Mouse (Mus musculus): ENCODE data around the gene Arhgap1. TPM values are rescaled to one million over a fixed set of nuclear protein-coding genes. Genes with fewer than 3 reads are reported as not detected.

Gene Arhgap1
- total RNA-seq, 2 experiments from 2014 or later = 74.2 to 80.4 TPM

- TF ChIP-seq CTCF (IDR thresholded peaks at IDR 0.05) = no peak
- H3K4me3 ChIP-seq = no peak overlapping the region
- intact Hi-C loops (cut with DNase I) = no loop called here
- no peak overlapping the region for H3K27ac ChIP-seq
- no peak for DNase-seq (ENCODE audit: extremely low spot score in 1 of 2, low spot score in 2 of 2)
These were observed 20.4 kb downstream of the Arhgap1 start for GRCm38 (mm10) chr2:91670038-91670437.

DNA sequence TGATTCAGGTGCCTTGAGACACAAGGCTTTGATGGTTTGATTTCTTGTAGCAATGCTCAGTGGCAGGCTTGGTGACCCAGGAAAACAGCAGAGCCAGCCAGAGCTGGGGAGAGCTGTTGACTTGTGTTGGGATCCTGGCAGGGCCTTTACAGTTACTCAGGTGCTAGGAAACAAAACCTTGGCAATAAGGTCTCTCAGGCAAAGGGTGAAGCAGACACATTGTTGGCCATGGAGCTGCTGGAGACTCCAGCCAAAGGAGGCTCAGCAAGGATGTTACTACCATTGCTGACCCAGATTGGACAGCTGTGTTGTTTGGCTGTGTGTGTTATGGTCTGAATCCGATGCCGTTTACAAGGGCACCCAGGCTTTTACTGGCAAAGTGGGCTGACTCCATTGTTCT, 23.9 kb downstream of the Arhgap1 start:
- no peak for DNase-seq (ENCODE audit: extremely low spot score in 1 of 2, low spot score in 2 of 2)
- Histone ChIP-seq H3K4me3 (no peak overlapping the region), H3K27ac (no peak overlapping the region)
- TF ChIP-seq CTCF (IDR thresholded peaks at IDR 0.05) = no peak
- intact Hi-C loops (cut with DNase I) = no loop called here

DNA sequence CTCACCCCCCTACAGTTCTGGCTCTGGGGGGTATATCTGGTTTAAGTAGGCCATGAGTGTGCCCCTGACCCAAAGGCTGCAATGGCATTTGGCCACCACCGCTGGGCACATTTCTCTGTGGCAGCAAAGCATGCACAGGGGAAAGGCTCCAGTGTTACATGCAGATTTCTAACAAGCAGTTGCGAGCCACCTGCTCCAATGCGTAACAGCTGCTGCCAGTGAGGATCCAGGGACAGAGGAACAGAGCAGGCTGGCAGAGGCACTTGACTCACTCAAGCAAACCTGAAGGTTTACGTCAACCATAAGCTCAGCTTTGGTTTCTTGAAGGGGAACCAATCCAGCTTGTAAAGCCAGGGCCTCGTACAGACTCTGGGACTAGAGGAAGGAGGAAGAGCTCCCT, 25.2 kb downstream of the Arhgap1 start:
- peak overlapping the region; percentile 65 for H3K27ac ChIP-seq
- DNase-seq (ENCODE audit: extremely low spot score in 1 of 2, low spot score in 2 of 2) = peak in 1 of 2 experiments; percentile 44
- no peak for TF ChIP-seq CTCF (IDR thresholded peaks at IDR 0.05)
- intact Hi-C loops (cut with DNase I) = no loop called here
- no peak overlapping the region for H3K4me3 ChIP-seq

DNA sequence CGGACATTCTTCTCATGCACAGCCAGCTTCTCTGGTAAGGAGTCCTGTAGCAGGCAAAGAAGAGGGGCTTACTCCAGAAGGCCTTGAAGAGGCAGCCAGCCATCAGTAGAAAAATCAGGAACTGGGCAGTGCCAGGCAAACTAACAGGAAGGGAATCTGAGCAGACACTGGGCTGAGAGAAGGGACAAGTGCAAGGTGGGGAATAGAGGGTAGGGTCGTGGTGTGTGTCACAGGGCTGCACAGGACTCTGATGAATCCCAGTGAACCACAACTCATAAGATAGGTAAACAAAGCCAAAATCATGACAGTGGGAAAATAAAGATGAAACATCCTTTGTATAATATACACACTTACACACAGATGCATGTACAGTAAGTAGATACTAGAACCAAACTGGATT, 26.8 kb downstream of the Arhgap1 start:
- no peak for DNase-seq (ENCODE audit: extremely low spot score in 1 of 2, low spot score in 2 of 2)
- intact Hi-C loops (cut with DNase I) = no loop called here
- TF ChIP-seq CTCF (IDR thresholded peaks at IDR 0.05) = no peak
- Histone ChIP-seq H3K4me3 (no peak overlapping the region), H3K27ac (no peak overlapping the region)

DNA sequence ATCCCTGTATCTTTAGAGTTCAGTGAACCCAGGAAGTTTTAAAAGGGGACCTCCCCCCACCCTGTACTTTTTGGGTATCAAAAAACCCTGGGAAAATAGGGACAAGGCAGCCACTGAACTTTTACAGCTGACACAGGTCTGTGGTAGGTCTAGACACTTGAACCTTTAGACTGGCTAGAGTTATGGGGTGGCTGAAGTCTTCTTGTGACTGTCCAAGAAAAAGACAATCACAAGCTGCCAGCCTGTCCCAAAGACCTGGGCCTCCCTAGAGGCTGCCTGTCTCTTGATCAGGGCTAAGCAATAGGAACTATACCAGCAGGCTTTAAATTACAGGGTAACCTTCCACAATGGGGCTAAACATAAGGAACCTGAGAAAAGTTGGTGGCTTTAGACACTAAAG, 27.3 kb downstream of the Arhgap1 start:
- DNase-seq (ENCODE audit: extremely low spot score in 1 of 2, low spot score in 2 of 2) = no peak
- no peak overlapping the region for H3K27ac ChIP-seq
- no peak overlapping the region for H3K4me3 ChIP-seq
- intact Hi-C loops (cut with DNase I) = no loop called here
- no peak for TF ChIP-seq CTCF (IDR thresholded peaks at IDR 0.05)

GRCm38 (mm10) chr2:91682850-91683249, 33.2 kb downstream of the Arhgap1 start:
- TF ChIP-seq CTCF (IDR thresholded peaks at IDR 0.05) = peak; percentile 74
- intact Hi-C loops (cut with DNase I) = loop anchor here (10.0 kb wide), 1 partner anchor 242 kb away; the partner anchor contains the start of gene Chrm4
- H3K27ac ChIP-seq = no peak overlapping the region; the same call in 1 of the 2 replicates
- no peak overlapping the region for H3K4me3 ChIP-seq
- peak; percentile 50 to 59 for DNase-seq (ENCODE audit: extremely low spot score in 1 of 2, low spot score in 2 of 2)

DNA sequence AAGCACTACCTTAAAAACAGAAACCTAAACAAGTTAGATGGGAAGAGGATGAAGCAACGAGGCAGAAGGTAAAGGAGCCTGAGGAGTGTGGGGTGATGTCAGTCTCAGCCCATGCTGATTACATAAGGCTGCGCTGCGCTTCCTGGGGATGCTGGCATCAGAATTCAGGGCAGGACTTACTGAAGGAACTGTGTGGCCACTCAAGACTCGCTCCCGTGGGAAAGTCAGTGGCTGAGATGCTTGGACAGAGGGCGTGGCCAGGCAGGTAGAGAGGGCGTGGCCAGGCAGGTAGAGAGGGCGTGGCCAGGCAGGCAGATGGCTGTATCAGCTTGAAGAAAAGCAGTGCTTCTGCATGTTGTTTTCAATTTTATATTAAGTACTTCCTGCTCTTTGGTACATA, 34.3 kb downstream of the Arhgap1 start:
- peak overlapping the region; percentile 15 for H3K27ac ChIP-seq
- intact Hi-C loops (cut with DNase I) = loop anchor here (10.0 kb wide), 1 partner anchor 241 kb away; the partner anchor contains the start of gene Chrm4
- no peak for TF ChIP-seq CTCF (IDR thresholded peaks at IDR 0.05)
- DNase-seq (ENCODE audit: extremely low spot score in 1 of 2, low spot score in 2 of 2) = no peak
- H3K4me3 ChIP-seq = no peak overlapping the region

DNA sequence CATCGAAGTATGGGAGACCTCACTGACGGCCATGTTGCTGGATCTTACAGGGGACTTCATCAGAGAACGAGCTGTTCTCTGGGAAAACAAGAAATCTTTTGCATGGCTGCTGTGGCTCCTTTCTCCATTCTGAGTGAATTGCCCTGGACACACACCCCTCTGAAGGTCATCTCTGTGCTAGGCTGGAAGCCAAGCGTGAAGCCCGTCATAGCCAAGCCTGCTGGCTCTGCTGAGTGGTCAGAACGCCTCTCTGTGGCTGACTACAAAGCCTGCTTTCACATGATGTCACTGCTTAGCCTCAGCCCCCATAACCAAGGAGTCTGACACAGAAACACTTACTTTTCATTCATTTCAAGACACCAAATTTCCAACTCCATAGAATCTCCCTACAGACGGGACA, 39.8 kb downstream of the Arhgap1 start:
- Histone ChIP-seq H3K27ac (no peak overlapping the region; the same call in 1 of the 2 replicates), H3K4me3 (no peak overlapping the region)
- no peak for DNase-seq (ENCODE audit: extremely low spot score in 1 of 2, low spot score in 2 of 2)
- intact Hi-C loops (cut with DNase I) = loop anchor here (10.0 kb wide), 1 partner anchor 235 kb away; the partner anchor contains the start of gene Chrm4
- no peak for TF ChIP-seq CTCF (IDR thresholded peaks at IDR 0.05)

DNA sequence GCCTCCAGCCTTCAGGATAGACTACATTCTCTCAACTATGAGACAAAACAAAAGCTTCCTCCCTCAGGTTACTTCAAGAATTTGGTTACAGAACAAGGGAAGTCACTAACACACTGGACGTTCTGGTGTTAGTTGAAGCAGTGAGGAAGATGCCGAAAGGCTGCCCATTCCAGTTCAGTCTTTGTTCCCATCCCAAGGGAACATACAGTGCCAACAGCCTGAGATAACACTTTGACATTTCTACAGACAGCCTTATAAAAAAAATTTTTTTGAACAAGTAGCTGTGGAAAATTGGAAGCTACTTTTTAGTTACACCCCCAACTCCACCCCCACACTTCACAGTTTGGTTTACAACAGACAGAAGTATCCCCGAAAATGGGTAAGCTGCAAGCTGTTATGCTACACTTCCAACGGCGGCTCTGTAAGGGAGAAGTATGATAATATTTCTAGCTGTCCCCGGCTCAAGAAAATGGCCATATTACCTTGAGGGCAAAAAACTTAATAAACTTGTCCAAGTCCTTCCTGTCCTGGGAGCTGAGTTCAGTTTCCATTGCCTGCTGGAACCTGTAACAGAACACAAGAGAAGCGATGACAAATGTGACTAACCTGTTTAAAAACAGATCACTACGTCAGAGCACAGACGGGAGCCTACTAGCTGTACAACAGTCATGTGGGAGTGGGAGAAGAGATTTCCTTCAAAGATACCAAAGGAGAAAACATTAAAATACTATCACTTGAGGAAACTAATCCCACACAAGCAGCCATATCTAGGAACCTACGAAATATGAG, 46.0 kb downstream of the Arhgap1 start:
- Histone ChIP-seq H3K4me3 (no peak overlapping the region), H3K27ac (no peak overlapping the region)
- intact Hi-C loops (cut with DNase I) = no loop called here
- DNase-seq (ENCODE audit: extremely low spot score in 1 of 2, low spot score in 2 of 2) = no peak
- TF ChIP-seq CTCF (IDR thresholded peaks at IDR 0.05) = no peak

GRCm38 (mm10) chr2:91696225-91696590, 46.5 kb downstream of the Arhgap1 start:
- no peak for TF ChIP-seq CTCF (IDR thresholded peaks at IDR 0.05)
- no peak overlapping the region for H3K27ac ChIP-seq
- DNase-seq (ENCODE audit: extremely low spot score in 1 of 2, low spot score in 2 of 2) = no peak
- no peak overlapping the region for H3K4me3 ChIP-seq
- intact Hi-C loops (cut with DNase I) = no loop called here

- no peak for DNase-seq (ENCODE audit: extremely low spot score in 1 of 2, low spot score in 2 of 2)
- no peak for TF ChIP-seq CTCF (IDR thresholded peaks at IDR 0.05)
- Histone ChIP-seq H3K27ac (no peak overlapping the region), H3K4me3 (no peak overlapping the region)
- intact Hi-C loops (cut with DNase I) = no loop called here
These were observed 49.6 kb downstream of the Arhgap1 start for GRCm38 (mm10) chr2:91699225-91699624.

DNA sequence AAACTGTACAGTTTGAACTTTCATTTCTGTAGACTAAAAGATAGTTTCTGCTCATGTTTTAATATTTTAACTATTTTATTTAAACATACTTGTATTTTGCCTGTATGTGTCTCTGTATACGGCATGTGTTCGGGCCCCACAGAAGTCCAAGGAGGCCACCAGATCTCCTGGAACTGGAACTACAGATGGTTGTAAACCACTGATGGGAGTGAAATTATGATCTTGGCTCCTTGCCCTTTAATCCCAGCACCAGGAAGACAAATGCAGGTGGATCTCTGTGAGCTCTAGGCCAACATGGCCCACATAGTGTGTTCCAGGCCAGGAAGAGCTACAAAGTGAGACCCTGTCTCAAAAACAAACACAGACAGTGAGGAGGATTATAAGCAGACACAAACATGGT, 51.7 kb downstream of the Arhgap1 start:
- intact Hi-C loops (cut with DNase I) = no loop called here
- Histone ChIP-seq H3K4me3 (no peak overlapping the region), H3K27ac (no peak overlapping the region)
- no peak for TF ChIP-seq CTCF (IDR thresholded peaks at IDR 0.05)
- no peak for DNase-seq (ENCODE audit: extremely low spot score in 1 of 2, low spot score in 2 of 2)

- Histone ChIP-seq H3K4me3 (no peak overlapping the region), H3K27ac (no peak overlapping the region)
- intact Hi-C loops (cut with DNase I) = no loop called here
- DNase-seq (ENCODE audit: extremely low spot score in 1 of 2, low spot score in 2 of 2) = no peak
- TF ChIP-seq CTCF (IDR thresholded peaks at IDR 0.05) = no peak
These were observed 56.1 kb downstream of the Arhgap1 start for GRCm38 (mm10) chr2:91705736-91706135.

Measured in left cerebral cortex, adult 2 months (tissue).